In genomic region chr17:15374321-15375141, GRCm38 (mm10) we compare ENCODE assay signal across 8 mouse cellular contexts. TPM values are rescaled to one million over a fixed set of nuclear protein-coding genes. Genes with fewer than 3 reads are reported as not detected.
A peak's percentile ranks its signal among the peaks of the same experiment; 100 is the strongest.
DNase-seq lines count a peak whose midpoint lies in the region; ATAC-seq and TF ChIP-seq lines count a peak whose summit lies in the region.

No protein-coding gene starts in this region.

- no peak for TF ChIP-seq POLR2A in cerebellum, adult 2 months (IDR thresholded peaks at IDR 0.05; ENCODE audit: borderline replicate concordance, insufficient read depth, low read length)

- no peak overlapping the region for H3K27ac ChIP-seq in cerebellum, adult 2 months (ENCODE audit: insufficient read depth, low read length)
- H3K27ac ChIP-seq in neural tube, embryonic 13.5 days (replicated peaks), result peak overlapping the region; percentile 98

- no peaks in the 10 kb centered on the region; the same call in 1 of the 2 replicates for H3K27me3 ChIP-seq in cerebellum, adult 2 months (ENCODE audit: control insufficient read depth, insufficient read depth, low read length)
- no peaks in the 10 kb centered on the region for H3K27me3 ChIP-seq in neural tube, embryonic 13.5 days

- WGBS in cerebellum, adult 2 months, result 7% methylated on average over 50 of the region's 50 CpGs
- under 1% methylated on average over 50 of the region's 50 CpGs for WGBS in neural tube, embryonic 13.5 days

- TF ChIP-seq CTCF in cerebellum, adult 2 months (IDR thresholded peaks at IDR 0.05; ENCODE audit: borderline replicate concordance, insufficient read depth, low read depth, low read length), result no peak

- H3K4me1 ChIP-seq in cerebellum, adult 2 months (ENCODE audit: control insufficient read depth, insufficient read depth, low read length), result no peaks in the 10 kb centered on the region
- H3K4me1 ChIP-seq in neural tube, embryonic 13.5 days (replicated peaks), result peaks cover 83% of the 10 kb centered on the region

- ATAC-seq in neural tube, embryonic 13.5 days (ENCODE audit: low read depth), result no peak
- no peak for ATAC-seq in megakaryocyte-erythroid progenitor cell, adult 5-6 weeks (replicated peaks; ENCODE audit: low FRiP score, low TSS enrichment, poor library complexity, severe bottlenecking)

- H3K9me3 ChIP-seq in neural tube, embryonic 13.5 days, result no peaks in the 10 kb centered on the region

- peak overlapping the region; percentile 91 for H3K9ac ChIP-seq in neural tube, embryonic 13.5 days

- H3K4me3 ChIP-seq in cerebellum, adult 2 months (replicated peaks; ENCODE audit: insufficient read depth, low read depth, low read length), result peak overlapping the region; percentile 53
- peak overlapping the region; percentile 91 for H3K4me3 ChIP-seq in neural tube, embryonic 13.5 days

- H3K36me3 ChIP-seq in neural tube, embryonic 13.5 days, result peaks cover 16% of the 10 kb centered on the region

- peak overlapping the region; percentile 91 for H3K4me2 ChIP-seq in neural tube, embryonic 13.5 days

- DNase-seq in cerebellum, adult 2 months, result no peak
- DNase-seq in cerebellum, adult 11-12 months, result no peak
- DNase-seq in urinary bladder, postnatal 14 days (ENCODE audit: low spot score), result peak; percentile 11
- DNase-seq in urinary bladder, adult 2 months (ENCODE audit: low spot score), result no peak
- DNase-seq in kidney, postnatal 10 days, result peak; percentile 41
- DNase-seq in adrenal gland, adult 18-20 months (ENCODE audit: low spot score in 2 of 2), result no peak

RNA-seq across cellular contexts. Expression of gene Dll1, which starts 2.1 kb away (rescaled TPM):
- polyA plus RNA-seq in cerebellum, adult 2 months (2012; rRNA removed), result 5.2 and 6.2 TPM in 2 replicates
- 8.7 and 9.4 TPM in 2 replicates for polyA plus RNA-seq in urinary bladder, adult 2 months (2012; rRNA removed)
- polyA plus RNA-seq in neural tube, embryonic 13.5 days (2015; fragmentation: Nextera tagmentation; extraction: Ambion mirVana), result 24.2 and 28.7 TPM in 2 replicates
- total RNA-seq in megakaryocyte-erythroid progenitor cell, adult 5-6 weeks (2014; fragmentation: Nextera tagmentation), result not detected in 2 replicates
- total RNA-seq in megakaryocyte-erythroid progenitor cell, adult 5-6 weeks (2017), result 0.28 and 1.0 TPM in 2 replicates
- 1 to 10 TPM; 4.1 to 7.0 TPM for total RNA-seq in adrenal gland, adult 18-20 months (2021)

RNA-seq across cellular contexts. Expression of gene Fam120b, which starts 21.5 kb away (rescaled TPM):
- polyA plus RNA-seq in cerebellum, adult 2 months (2012; rRNA removed), result 33.8 TPM in 2 replicates
- polyA plus RNA-seq in urinary bladder, adult 2 months (2012; rRNA removed), result 16.9 and 18.1 TPM in 2 replicates
- polyA plus RNA-seq in neural tube, embryonic 13.5 days (2015; fragmentation: Nextera tagmentation; extraction: Ambion mirVana), result 42.4 and 45.0 TPM in 2 replicates
- total RNA-seq in megakaryocyte-erythroid progenitor cell, adult 5-6 weeks (2014; fragmentation: Nextera tagmentation), result 8.0 and 11.9 TPM in 2 replicates
- total RNA-seq in megakaryocyte-erythroid progenitor cell, adult 5-6 weeks (2017), result 9.8 and 11.0 TPM in 2 replicates
- total RNA-seq in adrenal gland, adult 18-20 months (2021), result 10 to 100 TPM; 19.9 to 22.1 TPM

Comparison
In these comparisons a context has a peak if more than half of its experiments do, and no peak if none do; other contexts are left out.
1. DNase-seq: peak in urinary bladder, postnatal 14 days (single experiment) and kidney, postnatal 10 days (single experiment); none in cerebellum, adult 2 months (0 of 2), cerebellum, adult 11-12 months (single experiment), urinary bladder, adult 2 months (single experiment) and adrenal gland, adult 18-20 months (0 of 2).